8 mouse cellular contexts compared by ENCODE assay signal in the genomic region with DNA sequence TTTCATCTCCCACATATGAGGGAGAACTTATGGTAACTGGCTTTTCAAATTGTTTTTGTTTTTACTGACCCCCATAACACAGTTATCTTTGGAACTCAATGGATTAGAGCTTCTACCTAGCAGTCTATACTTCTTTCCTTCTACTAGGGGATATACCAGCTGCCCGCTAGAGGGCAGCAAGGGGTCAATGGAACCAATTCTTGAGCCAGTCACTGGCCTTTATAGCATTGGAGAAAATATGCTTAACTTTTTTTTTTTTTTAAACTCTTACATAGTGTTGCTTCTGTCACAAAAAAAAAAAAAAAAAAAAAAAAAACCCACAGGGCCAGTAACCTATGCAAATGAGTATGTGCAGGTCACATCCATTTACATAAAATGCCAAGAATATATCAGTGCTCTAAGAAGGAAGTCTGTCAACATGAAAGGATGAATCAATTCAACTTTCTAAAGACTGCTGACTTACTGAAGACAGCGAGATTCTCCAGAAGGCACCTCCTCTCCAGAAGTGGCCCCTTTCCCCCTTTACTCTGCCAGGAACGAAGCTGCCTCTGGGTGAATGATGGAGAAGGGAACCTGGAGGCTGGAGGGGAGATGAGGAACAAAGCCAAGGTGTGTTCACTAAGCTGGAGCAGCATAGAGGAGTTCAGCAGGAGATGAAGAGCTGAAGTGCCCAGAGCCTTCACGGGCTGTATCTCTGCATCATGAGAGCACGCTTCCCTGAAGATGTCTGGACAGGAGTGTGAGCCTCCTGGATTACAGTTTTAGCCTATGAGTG.
A peak's percentile ranks its signal among the peaks of the same experiment; 100 is the strongest.
DNase-seq lines count a peak whose midpoint lies in the region; ATAC-seq and TF ChIP-seq lines count a peak whose summit lies in the region.

No protein-coding gene starts in this region.

- no peak overlapping the region for H3K9ac ChIP-seq in ES-Bruce4 (ENCODE audit: low read depth, poor library complexity, severe bottlenecking)
- no peak overlapping the region for H3K9ac ChIP-seq in heart, embryonic 12.5 days
- no peak overlapping the region for H3K9ac ChIP-seq in liver, adult 2 months (ENCODE audit: low read depth, low read length)

- H3K4me2 ChIP-seq in heart, embryonic 12.5 days: no peak overlapping the region

- TF ChIP-seq POLR2A in ES-Bruce4 (IDR thresholded peaks at IDR 0.05; ENCODE audit: insufficient read depth, low read length): no peak
- TF ChIP-seq POLR2A in liver, adult 2 months (IDR thresholded peaks at IDR 0.05; ENCODE audit: extremely low read depth, insufficient read depth, low read length): no peak

- ATAC-seq in heart, embryonic 12.5 days (ENCODE audit: insufficient number of reproducible peaks, low FRiP score): 0 out of 2 replicates have a peak, but pooled peaks have one; percentile 48
- no peak for ATAC-seq in erythroid progenitor cell, adult 5-6 weeks (replicated peaks; ENCODE audit: low FRiP score, poor library complexity, severe bottlenecking)

- no peaks in the 10 kb centered on the region for H3K36me3 ChIP-seq in ES-Bruce4 (ENCODE audit: control insufficient read depth, insufficient read depth, low read length, poor library complexity, severe bottlenecking)
- H3K36me3 ChIP-seq in heart, embryonic 12.5 days: no peaks in the 10 kb centered on the region
- no peaks in the 10 kb centered on the region for H3K36me3 ChIP-seq in liver, adult 2 months (ENCODE audit: control insufficient read depth, insufficient read depth, low read length)

- no peaks in the 10 kb centered on the region for H3K79me2 ChIP-seq in liver, adult 2 months (ENCODE audit: control insufficient read depth, insufficient read depth, low read length)

- WGBS in heart, embryonic 12.5 days: 50% methylated on average over 5 of the region's 5 CpGs
- WGBS in liver, adult 2 months: 56% methylated on average over 5 of the region's 5 CpGs

- H3K4me1 ChIP-seq in ES-Bruce4 (ENCODE audit: control insufficient read depth, insufficient read depth, low read length): no peaks in the 10 kb centered on the region
- 0 out of 2 replicates have a peak, but pooled peaks cover 2% of the 10 kb centered on the region for H3K4me1 ChIP-seq in heart, embryonic 12.5 days (replicated peaks)
- no peaks in the 10 kb centered on the region for H3K4me1 ChIP-seq in liver, adult 2 months (ENCODE audit: control insufficient read depth, insufficient read depth, low read length)

- no peak overlapping the region for H3K4me3 ChIP-seq in ES-Bruce4 (ENCODE audit: low read depth, low read length)
- H3K4me3 ChIP-seq in heart, embryonic 12.5 days: no peak overlapping the region
- no peak overlapping the region for H3K4me3 ChIP-seq in liver, adult 2 months (ENCODE audit: insufficient read depth, low read depth, low read length)

- H3K9me3 ChIP-seq in ES-Bruce4 (replicated peaks; ENCODE audit: control insufficient read depth, insufficient read depth, low read length, poor library complexity, severe bottlenecking): no peaks in the 10 kb centered on the region
- no peaks in the 10 kb centered on the region for H3K9me3 ChIP-seq in heart, embryonic 12.5 days (replicated peaks)

- peak; percentile 29 for TF ChIP-seq CTCF in ES-Bruce4 (IDR thresholded peaks at IDR 0.05; ENCODE audit: low read depth, low read length)
- TF ChIP-seq CTCF in liver, adult 2 months (IDR thresholded peaks at IDR 0.05; ENCODE audit: low read depth, low read length): peak; percentile 41; the same call in 1 of the 2 replicates

- no peak overlapping the region for H3K27ac ChIP-seq in ES-Bruce4 (ENCODE audit: insufficient read depth, low read length)
- H3K27ac ChIP-seq in heart, embryonic 12.5 days (ENCODE audit: poor library complexity, severe bottlenecking): no peak overlapping the region
- no peak overlapping the region for H3K27ac ChIP-seq in liver, adult 2 months (replicated peaks; ENCODE audit: insufficient read depth, low read depth, low read length)

- TF ChIP-seq EP300 in ES-Bruce4 (IDR thresholded peaks at IDR 0.05; ENCODE audit: insufficient read depth, low read depth, low read length): no peak

- no peaks in the 10 kb centered on the region for H3K27me3 ChIP-seq in ES-Bruce4 (ENCODE audit: control insufficient read depth, insufficient read depth, low read length, poor library complexity, severe bottlenecking)
- H3K27me3 ChIP-seq in heart, embryonic 12.5 days (replicated peaks): no peaks in the 10 kb centered on the region
- no peaks in the 10 kb centered on the region for H3K27me3 ChIP-seq in liver, adult 2 months (ENCODE audit: control insufficient read depth, insufficient read depth, low read length)

- peak; percentile 58 for DNase-seq in adrenal gland, adult 2 months
- peak; percentile 87 for DNase-seq in embryo, embryonic 11 days
- DNase-seq in kidney, postnatal 10 days: peak; percentile 92
- peak; percentile 24 for DNase-seq in liver, adult 2 months (ENCODE audit: extremely low read depth, low read depth, low spot score)
- DNase-seq in retina, postnatal 7 days (ENCODE audit: low read depth, low spot score): peak; percentile 59

Comparison
In these comparisons a context has a peak if more than half of its experiments do, and no peak if none do; other contexts are left out.
1. DNase-seq: peak in every context shown above with its lines; median percentile 92 in kidney, postnatal 10 days; 87 in embryo, embryonic 11 days; 59 in retina, postnatal 7 days; 58 in adrenal gland, adult 2 months; 24 in liver, adult 2 months.